9 mouse cellular contexts compared by ENCODE assay signal in genomic region chr11:107102465-107103223, GRCm38 (mm10). TPM values are rescaled to one million over a fixed set of nuclear protein-coding genes. Genes with fewer than 3 reads are reported as not detected.
A peak's percentile ranks its signal among the peaks of the same experiment; 100 is the strongest.
DNase-seq lines count a peak whose midpoint lies in the region; ATAC-seq and TF ChIP-seq lines count a peak whose summit lies in the region.
"Had no signal": no experiment of that assay in that cellular context is flagged by ENCODE, and none has a peak within 500 bp of the region (broad histone marks: within the 10 kb centered on the region; RNA-seq: fewer than 3 reads in every experiment).

No protein-coding gene starts in this region.

- no peak overlapping the region for H3K4me3 ChIP-seq in heart, embryonic 14.5 days (ENCODE audit: control insufficient read depth in 1 of 2, insufficient read depth in 1 of 2, low read depth in 1 of 2, low read length in 2 of 2)
- H3K4me3 ChIP-seq in MEL (ENCODE audit: control insufficient read depth in 1 of 2, insufficient read depth in 1 of 2, low read depth in 2 of 2, low read length in 2 of 2) = no peak overlapping the region
- H3K4me3 ChIP-seq in lung, adult 2 months (replicated peaks; ENCODE audit: extremely low read depth, low read depth, low read length) = no peak overlapping the region
- 0 out of 2 replicates have a peak overlapping the region, but pooled peaks have one; percentile 23 for H3K4me3 ChIP-seq in spleen, adult 2 months (ENCODE audit: extremely low read depth, insufficient read depth, insufficient read length)
- H3K4me3 ChIP-seq in forebrain, embryonic 16.5 days (replicated peaks; ENCODE audit: low read length) = no peak overlapping the region

- H3K9me3 ChIP-seq in heart, embryonic 14.5 days (ENCODE audit: control insufficient read depth, low read length) = no peaks in the 10 kb centered on the region
- H3K9me3 ChIP-seq in MEL (replicated peaks; ENCODE audit: insufficient read depth, low read length) = no peaks in the 10 kb centered on the region
- H3K9me3 ChIP-seq in forebrain, embryonic 16.5 days (ENCODE audit: control insufficient read depth, low read length) = no peaks in the 10 kb centered on the region

- H3K4me2 ChIP-seq in heart, embryonic 14.5 days (ENCODE audit: low read length) = 0 out of 2 replicates have a peak overlapping the region, but pooled peaks have one; percentile 2
- no peak overlapping the region for H3K4me2 ChIP-seq in forebrain, embryonic 16.5 days (ENCODE audit: low read length)

- ATAC-seq in heart, embryonic 14.5 days (ENCODE audit: insufficient number of reproducible peaks, insufficient read depth, low FRiP score, low read depth) = no peak
- no peak for ATAC-seq in forebrain, embryonic 16.5 days

- no peak overlapping the region; the same call in 1 of the 2 replicates for H3K9ac ChIP-seq in heart, embryonic 14.5 days (ENCODE audit: low read length)
- H3K9ac ChIP-seq in MEL (ENCODE audit: control insufficient read depth, low read depth, low read length, poor library complexity, severe bottlenecking) = no peak overlapping the region
- H3K9ac ChIP-seq in forebrain, embryonic 16.5 days (replicated peaks; ENCODE audit: low read depth, low read length) = no peak overlapping the region
- H3K9ac ChIP-seq: liver, embryonic 14.5 days had no signal

- no peak for TF ChIP-seq CTCF in MEL (IDR thresholded peaks at IDR 0.05 in 2 of 3, conservative IDR thresholded peaks at IDR 0.05 in 1 of 3; ENCODE audit: control insufficient read depth in 1 of 3, insufficient read depth in 1 of 3, low read depth in 2 of 3, low read length in 3 of 3, poor library complexity in 1 of 3, severe bottlenecking in 1 of 3)
- TF ChIP-seq CTCF in lung, adult 2 months (IDR thresholded peaks at IDR 0.05; ENCODE audit: insufficient read depth, low read length) = no peak
- no peak for TF ChIP-seq CTCF in spleen, adult 2 months (IDR thresholded peaks at IDR 0.05; ENCODE audit: extremely low read depth, insufficient read depth, insufficient read length, insufficient replicate concordance)

- WGBS in heart, embryonic 14.5 days = 39% methylated on average over 11 of the region's 11 CpGs
- WGBS in lung, adult 2 months = 19% methylated on average over 11 of the region's 11 CpGs
- 7% methylated on average over 11 of the region's 11 CpGs for WGBS in spleen, adult 2 months
- WGBS in forebrain, embryonic 16.5 days = 76% methylated on average over 11 of the region's 11 CpGs

- no peak for DNase-seq in heart, postnatal 25 days (ENCODE audit: low spot score)
- DNase-seq in MEL (ENCODE audit: low read depth, low spot score) = peak; percentile 28
- DNase-seq in lung, adult 2 months = peak; percentile 25
- DNase-seq in spleen, adult 2 months (ENCODE audit: low read depth in 1 of 2, low spot score in 2 of 2) = peak; percentile 66 to 70
- no peak for DNase-seq in kidney, adult 11 months
- DNase-seq in layer of hippocampus, postnatal 10 days (ENCODE audit: low spot score in 2 of 2) = no peak

- H3K4me1 ChIP-seq in heart, embryonic 14.5 days (ENCODE audit: control insufficient read depth in 2 of 2, insufficient read depth in 2 of 2, low read length in 2 of 2) = peaks cover 21 to 39% of the 10 kb centered on the region in 2 experiments
- H3K4me1 ChIP-seq in MEL (ENCODE audit: control insufficient read depth in 1 of 2, insufficient read depth in 2 of 2, low read length in 2 of 2) = peaks cover 0 to 3% of the 10 kb centered on the region in 2 experiments; a peak in 1 of 4 replicates
- peaks cover 18% of the 10 kb centered on the region for H3K4me1 ChIP-seq in lung, adult 2 months (ENCODE audit: control insufficient read depth, insufficient read depth, low read length)
- peaks cover 30% of the 10 kb centered on the region for H3K4me1 ChIP-seq in spleen, adult 2 months (ENCODE audit: control insufficient read depth, insufficient read depth, insufficient read length)
- peaks cover 16% of the 10 kb centered on the region for H3K4me1 ChIP-seq in forebrain, embryonic 16.5 days (replicated peaks; ENCODE audit: control insufficient read depth, insufficient read depth, low read length)

- TF ChIP-seq POLR2A in MEL (IDR thresholded peaks at IDR 0.05; ENCODE audit: control insufficient read depth in 1 of 2, insufficient read depth in 1 of 2, low read depth in 1 of 2, low read length in 2 of 2, poor library complexity in 1 of 2) = no peak
- no peak for TF ChIP-seq POLR2A in lung, adult 2 months (IDR thresholded peaks at IDR 0.05; ENCODE audit: borderline replicate concordance, extremely low read depth, low read depth, low read length)
- TF ChIP-seq POLR2A in spleen, adult 2 months (IDR thresholded peaks at IDR 0.05; ENCODE audit: low read depth, low read length) = no peak; the same call in 1 of the 2 replicates

- peak overlapping the region in 1 of 2 experiments; percentile 47; a peak in 2 of 4 replicates for H3K27ac ChIP-seq in heart, embryonic 14.5 days (replicated peaks in 1 of 2; ENCODE audit: control insufficient read depth in 1 of 2, insufficient read depth in 1 of 2, low read depth in 2 of 2, low read length in 2 of 2)
- H3K27ac ChIP-seq in MEL (ENCODE audit: control insufficient read depth, low read depth, low read length) = no peak overlapping the region
- H3K27ac ChIP-seq in spleen, adult 2 months (ENCODE audit: insufficient read depth, low read length) = peak overlapping the region; percentile 95
- no peak overlapping the region for H3K27ac ChIP-seq in forebrain, embryonic 16.5 days (ENCODE audit: low read length)
- H3K27ac ChIP-seq: liver, embryonic 14.5 days had no signal

- intact Hi-C loops in heart, postnatal 25 days (cut with DNase I) = loop anchor here (5.0 kb wide), 1 partner anchor 35 kb away; no protein-coding TSS in a partner anchor

- no peak for TF ChIP-seq RAD21 in MEL (IDR thresholded peaks at IDR 0.05; ENCODE audit: low read depth, low read length)

- no peaks in the 10 kb centered on the region for H3K27me3 ChIP-seq in heart, embryonic 14.5 days (ENCODE audit: control insufficient read depth, insufficient read depth, low read length)
- H3K27me3 ChIP-seq in MEL (ENCODE audit: control insufficient read depth in 1 of 2, insufficient read depth in 2 of 2, low read length in 2 of 2) = no peaks in the 10 kb centered on the region
- no peaks in the 10 kb centered on the region for H3K27me3 ChIP-seq in spleen, adult 2 months (ENCODE audit: control insufficient read depth, insufficient read depth, low read length)
- H3K27me3 ChIP-seq in forebrain, embryonic 16.5 days (replicated peaks; ENCODE audit: control insufficient read depth, insufficient read depth, low read length) = no peaks in the 10 kb centered on the region

- peaks cover 19% of the 10 kb centered on the region for H3K36me3 ChIP-seq in heart, embryonic 14.5 days (ENCODE audit: control insufficient read depth, insufficient read depth, low read length)
- peaks cover 0 to 28% of the 10 kb centered on the region in 2 experiments; a peak in 2 of 4 replicates for H3K36me3 ChIP-seq in MEL (ENCODE audit: control insufficient read depth in 1 of 2, insufficient read depth in 2 of 2, low read length in 2 of 2)
- H3K36me3 ChIP-seq in spleen, adult 2 months (ENCODE audit: control insufficient read depth, insufficient read depth, low read length) = peaks cover 10% of the 10 kb centered on the region
- peaks cover 10% of the 10 kb centered on the region for H3K36me3 ChIP-seq in forebrain, embryonic 16.5 days (ENCODE audit: control insufficient read depth, insufficient read depth)

- H3K79me2 ChIP-seq in MEL (ENCODE audit: control insufficient read depth, insufficient read depth, low read length, poor library complexity) = peaks cover 49% of the 10 kb centered on the region

- no peak for TF ChIP-seq EP300 in MEL (IDR thresholded peaks at IDR 0.05; ENCODE audit: low read depth in 1 of 2, low read length in 2 of 2)

TF ChIP-seq in MEL, 35 proteins besides CTCF, POLR2A, EP300 and RAD21:
- TF ChIP-seq NRF1 (IDR thresholded peaks at IDR 0.05; ENCODE audit: insufficient read depth, low read depth, low read length, poor library complexity, severe bottlenecking) (no peak), MEF2A (IDR thresholded peaks at IDR 0.05; ENCODE audit: extremely low read depth, insufficient replicate concordance, low read depth, low read length, poor library complexity, severe bottlenecking) (no peak), USF1 (IDR thresholded peaks at IDR 0.05; ENCODE audit: low read depth, low read length) (no peak), POLR2AphosphoS2 (IDR thresholded peaks at IDR 0.05; ENCODE audit: low read length) (no peak), MAFK (IDR thresholded peaks at IDR 0.05; ENCODE audit: borderline replicate concordance, low read depth, low read length) (no peak), ZMIZ1 (IDR thresholded peaks at IDR 0.05; ENCODE audit: low read depth, low read length) (no peak), MAX (IDR thresholded peaks at IDR 0.05; ENCODE audit: low read length) (no peak)

RNA-seq across cellular contexts. Expression of gene Bptf, which starts 29.3 kb away (rescaled TPM):
- 25.6 and 31.3 TPM in 2 replicates for polyA plus RNA-seq in heart, embryonic 14.5 days (2014; fragmentation: Nextera tagmentation; extraction: Ambion mirVana)
- 10 to 100 TPM; 27.1 to 31.8 TPM for total RNA-seq in heart, postnatal 25 days (2021)
- 27.5 and 31.2 TPM in 2 replicates for total RNA-seq in MEL (2012; rRNA removed)
- polyA plus RNA-seq in MEL (2012; ENCODE audit: insufficient read depth in 1 of 2, insufficient read length in 2 of 2, low read depth in 1 of 2, low replicate concordance in 2 of 2, missing spikeins in 1 of 2) = 10 to 100 TPM; 52.7 to 55.4 TPM
- 25.0 and 27.3 TPM in 2 replicates for polyA plus RNA-seq in lung, adult 2 months (2012; rRNA removed)
- 26.5 and 27.3 TPM in 2 replicates for polyA plus RNA-seq in spleen, adult 2 months (2012; rRNA removed)
- polyA plus RNA-seq in forebrain, embryonic 16.5 days (2015; fragmentation: Nextera tagmentation; extraction: Ambion mirVana) = 33.2 and 38.8 TPM in 2 replicates
- total RNA-seq in layer of hippocampus, postnatal 10 days (2021) = 10 to 100 TPM; 66.8 to 68.4 TPM

Comparison
In these comparisons a context has a peak if more than half of its experiments do, and no peak if none do; other contexts are left out.
1. DNase-seq: peak in MEL (single experiment), lung, adult 2 months (single experiment) and spleen, adult 2 months (2 of 2); none in heart, postnatal 25 days (single experiment), kidney, adult 11 months (single experiment) and layer of hippocampus, postnatal 10 days (0 of 2).